Mouse (Mus musculus): ENCODE measurements at regions not wholly inside any gene's neighbourhood (a gene's known extent, or its start where the extent isn't known, plus 50 kb on each side); places are given as distances from the start of the nearest gene placed in this dataset.

DNA sequence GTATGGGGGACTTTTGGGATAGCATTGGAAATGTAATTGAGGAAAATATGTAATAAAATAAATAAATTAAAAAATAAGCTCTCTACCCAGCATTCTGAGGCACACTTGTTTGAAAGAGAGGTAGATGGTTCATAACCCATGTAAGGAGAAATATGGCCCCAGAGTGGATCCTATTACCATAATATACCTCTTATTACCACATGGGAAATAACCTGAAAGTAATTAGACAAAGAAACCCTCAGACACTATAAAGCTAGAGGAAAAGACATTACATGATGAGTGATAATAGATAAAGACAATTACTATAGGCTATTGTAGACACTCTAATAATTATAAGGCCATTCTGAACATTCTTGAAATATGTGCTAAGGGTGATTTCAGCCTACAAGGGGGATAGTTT is 2444.8 kb upstream of the Gm12353 start:
- in situ Hi-C loops (cut with MboI, MseI), result no loop called here

DNA sequence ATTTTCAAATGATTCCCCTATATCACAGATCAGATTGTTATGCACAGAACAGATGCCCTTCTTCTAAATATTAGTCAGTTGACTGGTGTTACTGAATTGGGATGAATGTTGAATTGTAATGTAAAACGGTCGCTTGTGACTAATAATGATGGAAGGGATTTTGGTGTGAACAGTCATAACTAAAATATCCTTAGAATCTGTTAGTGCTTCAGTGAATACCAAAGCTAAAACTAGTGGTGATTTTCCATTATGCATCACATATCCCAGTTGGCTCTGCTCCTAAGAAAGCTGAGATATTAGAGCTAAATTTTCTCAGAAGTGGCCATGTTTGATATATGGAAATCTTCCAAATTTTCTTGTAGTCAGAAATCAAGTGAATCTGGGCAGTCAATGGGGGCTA is 2441.7 kb upstream of the Gm12353 start:
- in situ Hi-C loops (cut with MboI, MseI), result no loop called here

DNA sequence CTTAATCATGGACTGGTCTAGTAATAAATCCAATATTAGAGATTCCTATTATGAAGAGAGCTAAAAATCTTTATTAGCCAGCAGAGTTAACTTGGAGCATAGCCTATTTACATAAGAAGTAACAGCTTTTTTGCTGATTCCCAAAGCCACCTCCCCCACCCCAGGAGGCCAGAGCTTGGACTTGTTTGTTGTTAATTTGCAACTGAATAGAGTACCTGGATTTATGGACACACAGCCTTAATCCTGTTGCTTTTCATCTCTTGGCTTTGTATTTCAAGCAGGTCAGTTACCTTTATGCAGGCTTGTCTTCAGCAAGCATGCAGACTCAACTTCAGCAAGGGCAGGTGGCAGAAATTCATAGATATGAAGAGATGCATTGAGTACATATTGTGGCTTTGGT is 2396.5 kb upstream of the Gm12353 start:
- in situ Hi-C loops (cut with MboI, MseI), result no loop called here

DNA sequence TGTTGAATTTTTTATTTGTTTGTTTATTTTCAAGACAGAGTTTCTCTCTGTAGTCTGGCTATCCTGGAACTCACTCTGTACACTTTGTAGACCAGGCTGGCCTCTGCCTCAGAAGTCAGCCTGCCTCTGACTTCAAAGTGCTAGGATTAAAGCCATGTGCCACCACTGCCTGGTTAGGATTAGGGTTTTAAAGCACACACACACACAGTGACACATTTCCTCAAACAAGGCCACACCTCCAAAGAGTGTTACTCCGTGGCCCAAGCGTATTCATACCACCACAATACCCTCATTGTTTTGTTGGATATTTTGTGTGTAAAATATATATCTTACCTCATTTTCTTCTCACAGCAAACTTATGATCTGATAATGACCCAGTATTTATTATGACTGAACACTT is 2365.4 kb upstream of the Gm12353 start:
- in situ Hi-C loops (cut with MboI, MseI), result no loop called here

DNA sequence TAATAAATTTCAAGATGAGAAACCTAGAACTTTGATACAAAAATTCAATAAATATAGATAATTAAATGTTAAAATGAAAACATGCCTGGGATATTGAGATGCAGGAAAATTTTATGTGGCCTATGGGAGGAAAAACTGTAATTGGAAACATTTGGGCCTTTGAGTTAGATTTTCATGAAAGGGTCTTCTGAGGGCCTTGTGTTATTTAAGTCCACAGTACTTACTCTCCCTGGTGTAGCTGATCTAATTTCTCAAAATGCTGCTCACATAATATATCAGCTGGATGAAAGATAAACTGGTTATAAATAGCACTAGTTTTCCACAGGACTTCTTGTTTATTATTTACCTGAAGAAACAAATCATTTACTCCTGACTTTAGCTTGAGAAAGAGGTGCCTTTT is 2364.9 kb upstream of the Gm12353 start:
- in situ Hi-C loops (cut with MboI, MseI), result no loop called here

DNA sequence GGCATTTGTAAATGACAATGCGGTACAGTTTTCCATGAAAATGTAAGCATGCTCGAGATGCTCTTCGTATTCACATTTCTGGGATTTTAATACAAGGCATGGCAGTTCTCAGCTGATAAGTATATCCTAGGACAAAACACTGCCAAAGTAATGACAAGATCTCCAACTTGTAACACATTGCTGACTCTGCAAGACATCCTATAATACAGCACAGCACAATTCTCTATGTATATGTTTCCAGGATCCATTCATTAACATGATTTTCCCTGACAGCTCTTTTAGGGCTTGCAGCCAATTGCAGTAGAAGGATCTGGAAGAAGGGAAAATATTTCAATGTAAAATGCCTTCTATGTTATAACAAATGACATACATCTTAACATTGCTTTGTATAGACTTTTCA is 2346.1 kb upstream of the Gm12353 start:
- in situ Hi-C loops (cut with MboI, MseI), result no loop called here

DNA sequence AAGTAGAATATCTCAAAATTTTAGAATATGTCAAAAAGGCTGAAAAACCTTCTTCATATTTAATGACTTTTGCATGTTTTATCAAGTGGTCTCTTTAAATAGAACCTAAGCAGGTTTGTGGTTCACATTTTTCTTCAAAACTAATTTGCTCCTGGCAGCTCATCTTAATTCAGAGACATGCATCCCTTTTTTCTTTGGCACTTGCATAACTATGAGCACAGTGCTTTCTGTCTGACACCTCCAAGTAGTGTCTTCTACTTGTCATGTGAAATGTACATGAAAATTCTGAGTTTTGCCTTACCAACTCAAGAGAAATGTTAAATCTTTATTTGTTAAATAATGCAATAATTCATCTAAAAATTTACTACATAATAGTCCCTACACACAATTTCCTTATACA is 2343.5 kb upstream of the Gm12353 start:
- in situ Hi-C loops (cut with MboI, MseI), result no loop called here

DNA sequence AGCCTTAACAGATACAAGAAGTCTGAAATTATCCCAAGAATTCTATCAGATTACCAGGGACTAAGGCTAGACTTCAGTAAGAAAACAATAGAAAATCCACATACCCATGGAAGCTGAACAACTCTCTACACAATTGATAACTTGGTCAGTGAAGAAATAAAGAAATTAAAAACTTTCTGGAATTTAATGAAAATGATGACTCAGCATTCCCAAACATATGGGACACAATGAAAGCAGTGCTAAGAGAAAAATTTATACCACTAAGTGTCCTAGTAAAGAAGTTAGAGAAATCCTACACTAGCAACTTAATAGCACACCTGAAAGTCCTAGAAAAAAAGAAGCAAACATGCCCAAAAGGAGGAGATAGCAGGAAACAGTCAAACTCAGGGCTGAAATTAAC is 2306.1 kb upstream of the Gm12353 start:
- in situ Hi-C loops (cut with MboI, MseI), result no loop called here

DNA sequence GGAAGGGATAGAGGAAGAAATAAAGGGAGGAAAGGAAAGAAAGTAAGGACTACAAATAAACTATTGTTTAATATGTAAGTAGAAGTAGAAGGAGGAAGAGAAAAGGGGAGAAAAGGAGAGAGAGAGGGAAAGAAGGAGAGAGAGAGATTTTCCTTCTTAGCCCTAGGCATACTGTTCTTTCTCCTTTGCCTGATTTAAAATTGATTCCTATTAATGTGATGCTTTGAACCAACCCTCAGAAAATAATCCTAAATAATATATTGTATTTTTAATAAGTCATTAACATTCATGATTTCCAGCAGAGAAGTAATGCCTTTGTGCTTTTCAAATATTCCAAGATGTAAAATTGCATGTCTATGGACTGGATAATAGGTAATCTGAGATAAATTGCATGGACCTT is 2286.2 kb upstream of the Gm12353 start:
- in situ Hi-C loops (cut with MboI, MseI), result loop anchor here (10.0 kb wide), 1 partner anchor 676 kb away; no protein-coding TSS in a partner anchor

DNA sequence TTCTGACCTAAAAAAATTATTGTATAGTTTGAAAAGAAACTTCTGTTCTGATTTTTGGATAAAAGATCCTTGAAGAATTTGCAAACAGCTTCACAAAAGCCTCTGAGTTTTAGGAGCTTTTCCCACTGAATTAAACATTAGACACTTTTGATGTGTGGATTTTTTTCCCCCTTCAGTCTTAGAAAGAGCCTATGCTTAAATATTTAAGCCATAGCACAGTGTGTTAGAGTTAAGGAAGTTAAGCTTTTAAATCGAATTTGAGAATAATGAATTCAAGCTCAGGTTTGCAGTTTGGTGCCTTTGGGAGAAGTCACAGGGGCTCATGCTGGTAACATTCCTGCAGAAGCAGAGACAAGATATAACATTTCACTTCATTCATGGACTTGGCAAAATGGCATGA is 2257.2 kb upstream of the Gm12353 start:
- in situ Hi-C loops (cut with MboI, MseI), result no loop called here

DNA sequence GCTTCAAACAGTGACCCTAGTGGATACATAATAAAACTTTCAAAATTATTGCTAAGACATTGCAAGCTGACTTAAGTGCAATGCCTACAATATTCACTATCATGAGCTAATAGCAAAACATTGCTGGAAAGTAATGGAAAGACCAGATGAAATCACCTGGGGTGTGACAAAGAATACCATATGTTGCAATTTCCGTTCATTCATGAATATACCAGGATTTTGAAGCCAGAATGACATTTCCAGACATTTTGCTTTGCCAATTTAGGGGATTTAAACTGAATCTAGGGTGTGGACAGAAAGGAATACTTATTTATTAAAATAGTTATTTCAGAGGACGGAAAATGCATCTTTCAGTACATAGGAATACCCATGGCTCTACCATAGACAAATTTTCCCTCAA is 2244.5 kb upstream of the Gm12353 start:
- in situ Hi-C loops (cut with MboI, MseI), result no loop called here
